Mouse (Mus musculus) telencephalon, adult 2 months (tissue): Measurements from ENCODE around the gene Cldn18.

Experiments
- DNase-seq: peaks from one replicate; pipeline ENCODE4 v3.0.0-alpha.2; 2011; ENCODE audit warnings: low read depth, low spot score

Gene Cldn18

GRCm38 (mm10) chr9:99717134-99717533, at the start of gene Cldn18:
Cldn18 (minus strand) TSS chr9:99717267.
- no peak for DNase-seq

- peak; percentile 31 for DNase-seq
These were observed 46.5 kb upstream of the Cldn18 start for GRCm38 (mm10) chr9:99763530-99763929.

DNA sequence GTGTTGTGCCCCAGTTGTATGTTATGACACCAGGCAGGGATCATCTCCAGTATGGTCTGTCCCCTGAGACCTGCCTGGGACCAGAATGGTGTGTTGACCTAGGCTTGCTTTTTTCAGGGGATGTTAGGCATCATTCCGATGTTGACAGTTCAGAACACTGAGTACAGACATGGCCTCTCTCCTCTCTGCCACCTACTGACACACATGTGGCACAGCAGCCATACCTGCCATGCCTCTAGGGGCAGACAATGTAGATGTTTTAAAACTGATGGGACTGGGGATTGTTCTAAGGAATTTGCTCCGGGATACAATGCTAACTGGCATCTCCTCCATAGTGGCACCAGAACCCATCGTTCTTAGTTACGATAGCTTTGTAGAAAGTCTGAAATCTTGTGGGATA, 33.2 kb upstream of the Cldn18 start:
- no peak for DNase-seq

DNA sequence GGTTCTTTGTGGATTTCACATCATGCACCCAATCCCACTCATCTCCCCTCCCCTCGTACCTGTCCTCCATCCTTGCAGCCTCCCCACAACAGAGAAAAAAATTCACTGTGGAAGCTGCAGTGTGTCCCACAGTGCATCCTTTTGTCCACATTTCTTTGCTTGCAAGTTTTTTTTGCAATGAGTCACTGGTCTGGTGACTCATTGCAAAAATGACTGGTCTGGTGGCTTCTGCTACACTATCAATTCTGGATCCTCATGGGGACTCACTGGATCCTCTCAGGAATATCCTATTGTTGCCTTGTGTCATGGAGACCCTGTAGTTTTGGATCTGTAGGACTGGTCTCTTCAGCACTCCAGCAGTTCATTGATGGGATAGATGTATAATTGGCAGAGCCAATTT, 31.2 kb upstream of the Cldn18 start:
- no peak for DNase-seq

GRCm38 (mm10) chr9:99747731-99748130, 30.7 kb upstream of the Cldn18 start:
- DNase-seq = no peak

DNA sequence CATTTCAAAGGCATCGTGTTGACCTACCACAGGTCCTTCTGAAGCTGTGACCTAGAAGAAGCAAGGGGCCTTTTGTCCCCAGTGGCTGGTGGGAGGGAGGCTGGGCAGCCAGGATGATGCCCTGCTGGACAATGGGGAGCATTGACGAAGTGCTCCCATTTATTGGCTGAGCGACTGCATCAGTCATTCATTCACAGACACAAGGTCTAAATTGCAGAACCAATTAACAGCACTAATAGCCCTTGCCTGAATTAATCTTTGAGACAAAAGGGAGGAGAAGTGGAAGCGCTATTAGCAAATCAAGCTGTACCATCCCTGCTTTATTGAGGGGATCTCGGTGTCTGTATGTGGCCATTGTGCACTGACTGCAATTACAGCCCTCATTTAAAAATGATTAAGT, 27.5 kb upstream of the Cldn18 start:
- no peak for DNase-seq

GRCm38 (mm10) chr9:99729943-99730646, 13.0 kb upstream of the Cldn18 start:
- peak; percentile 38 for DNase-seq

DNA sequence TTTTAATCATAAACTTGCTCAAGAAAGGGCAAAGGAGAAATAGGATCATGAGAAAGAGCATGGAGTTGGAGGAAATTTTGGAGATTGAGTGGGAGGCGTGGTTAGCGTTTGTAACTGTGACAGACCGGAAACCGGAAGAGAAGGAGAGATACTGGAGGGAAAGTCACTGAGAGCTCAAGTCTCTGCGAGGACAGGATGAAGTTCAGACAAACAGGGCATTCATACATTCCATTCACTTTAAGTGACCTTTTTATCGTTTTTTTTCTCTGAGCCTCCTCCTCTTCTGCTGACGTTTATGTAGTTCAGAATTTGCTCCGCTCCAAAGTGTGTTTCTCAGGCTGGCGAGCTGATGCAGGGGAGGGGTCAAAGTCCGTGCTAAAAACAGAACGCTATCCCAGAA, 10.8 kb upstream of the Cldn18 start:
- DNase-seq = no peak

DNA sequence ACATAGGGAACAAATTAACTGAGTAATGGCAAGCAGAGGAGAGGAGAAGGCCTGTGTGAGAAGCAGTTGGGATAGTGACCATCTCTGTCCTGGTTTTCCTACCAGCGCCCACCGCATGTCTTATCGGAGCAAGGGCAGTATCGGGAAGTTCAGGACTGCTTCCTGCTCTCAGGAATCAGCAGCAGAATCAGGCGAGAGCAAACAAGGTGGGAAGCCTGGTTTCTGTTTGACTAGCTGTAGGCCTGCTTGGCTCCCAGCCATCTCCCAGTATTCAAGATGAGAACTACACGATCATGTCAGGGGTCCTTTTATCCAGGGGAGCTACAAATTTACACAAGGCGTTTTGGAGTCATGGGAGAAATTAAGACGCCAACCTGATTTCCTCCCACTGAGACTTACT, 8.2 kb upstream of the Cldn18 start:
- no peak for DNase-seq

DNA sequence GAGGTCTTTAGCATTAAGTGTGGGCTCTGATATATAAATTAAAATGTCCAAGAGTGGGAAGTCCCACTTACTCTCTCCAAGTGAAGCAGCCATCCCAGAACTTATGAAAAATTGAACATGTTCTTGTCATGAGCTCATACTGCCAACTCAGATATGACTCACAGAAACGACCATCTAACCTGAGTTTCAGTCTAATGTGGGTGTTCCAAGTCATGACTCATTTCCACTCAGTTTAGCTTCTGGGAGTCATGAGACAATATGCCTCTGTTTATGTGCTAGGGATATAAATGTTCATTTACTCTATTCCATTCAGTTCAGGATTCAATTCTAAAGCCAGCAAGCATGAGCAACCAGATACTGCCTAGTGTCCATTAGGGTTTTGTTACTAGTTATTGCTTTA, 2.9 kb upstream of the Cldn18 start:
- peak; percentile 86 for DNase-seq

- DNase-seq = no peak
These were observed 6.8 kb downstream of the Cldn18 start for GRCm38 (mm10) chr9:99710297-99710696.

DNA sequence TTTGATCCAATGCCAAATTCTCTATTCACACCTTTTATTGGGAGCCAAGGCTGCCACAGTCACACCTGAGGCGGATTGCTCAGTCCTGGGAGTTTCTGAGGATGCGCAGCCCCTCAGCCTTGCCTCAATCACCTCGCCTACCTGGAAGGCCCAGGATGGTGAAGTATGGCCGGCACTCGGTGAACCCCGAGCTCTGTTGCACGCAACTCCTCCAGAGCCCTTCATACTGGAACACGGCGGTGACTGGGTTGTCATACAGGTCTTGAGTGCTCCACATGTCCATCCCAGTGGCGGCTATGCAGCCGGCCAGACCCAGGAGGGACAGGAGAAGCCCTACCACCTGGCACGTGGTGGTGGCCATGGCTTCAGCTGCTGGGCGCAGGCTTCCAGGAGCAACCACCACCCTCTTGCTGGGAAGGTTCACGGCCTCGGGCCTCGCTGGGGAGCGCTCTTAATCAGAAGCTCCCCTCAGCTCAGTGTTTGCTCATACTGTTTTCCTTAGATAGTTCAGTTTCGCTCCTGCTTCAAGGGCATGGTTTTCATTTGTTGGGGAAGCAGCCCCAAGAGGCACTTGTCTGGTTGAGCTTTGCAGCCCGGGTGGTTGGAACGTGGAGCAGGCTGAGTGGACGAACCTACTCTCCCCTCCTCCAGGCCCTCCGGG, 7.3 kb downstream of the Cldn18 start:
- no peak for DNase-seq

GRCm38 (mm10) chr9:99707425-99708126, 9.5 kb downstream of the Cldn18 start:
- no peak for DNase-seq

- no peak for DNase-seq
These were observed 10.8 kb downstream of the Cldn18 start for GRCm38 (mm10) chr9:99706264-99706663.

- no peak for DNase-seq
These were observed 13.4 kb downstream of the Cldn18 start for GRCm38 (mm10) chr9:99703711-99704110.

DNA sequence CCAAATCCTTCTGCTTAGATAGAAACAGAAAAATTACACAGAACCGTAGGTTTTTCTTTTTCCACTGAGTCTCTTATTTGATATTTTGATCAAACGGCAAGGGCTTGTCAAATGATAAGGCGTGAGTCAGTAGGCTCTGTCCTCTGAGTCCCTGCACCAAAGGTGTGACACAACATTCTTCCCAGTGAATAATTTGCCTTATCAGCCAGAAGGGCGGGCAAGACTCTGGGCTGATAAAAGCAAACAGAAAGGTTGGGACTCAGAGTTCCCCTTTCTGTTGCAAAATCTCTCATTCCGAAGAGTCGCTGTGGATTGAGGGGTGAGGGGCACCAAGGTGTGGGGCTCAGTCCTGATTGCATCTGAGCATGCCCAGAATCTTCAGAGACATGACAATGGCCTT, 14.9 kb downstream of the Cldn18 start:
- no peak for DNase-seq

- DNase-seq = no peak
These were observed 15.9 kb downstream of the Cldn18 start for GRCm38 (mm10) chr9:99701187-99701586.

DNA sequence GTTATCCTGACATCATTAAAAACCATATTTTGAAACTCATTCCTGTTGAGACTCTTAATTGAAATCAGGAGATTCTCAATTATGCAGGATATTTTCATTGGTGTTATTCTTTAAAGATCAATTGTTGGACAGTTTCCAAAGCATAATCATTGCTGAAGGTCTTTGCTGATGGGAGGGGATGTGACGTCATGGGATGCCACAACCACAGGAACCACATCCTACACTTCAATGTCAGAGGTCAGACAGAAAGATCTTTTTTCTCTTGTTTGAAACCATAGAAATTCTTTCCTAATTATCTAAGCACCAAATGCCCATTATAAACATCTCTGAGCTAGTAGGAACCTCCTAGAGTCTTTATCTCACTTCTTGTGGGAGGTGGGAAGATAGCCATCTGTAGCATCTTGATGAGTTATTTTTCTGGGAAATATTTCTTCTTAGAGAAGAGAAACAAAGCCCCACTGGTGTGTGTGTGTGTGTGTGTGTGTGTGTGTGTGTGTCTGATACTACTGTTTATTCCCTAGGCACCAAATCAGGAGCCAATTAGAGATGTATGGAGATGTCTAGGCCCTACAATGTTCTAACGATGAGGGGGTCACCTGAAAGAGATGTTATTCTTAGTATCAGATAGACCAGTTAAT, 17.2 kb downstream of the Cldn18 start:
- peak; percentile 55 for DNase-seq

DNA sequence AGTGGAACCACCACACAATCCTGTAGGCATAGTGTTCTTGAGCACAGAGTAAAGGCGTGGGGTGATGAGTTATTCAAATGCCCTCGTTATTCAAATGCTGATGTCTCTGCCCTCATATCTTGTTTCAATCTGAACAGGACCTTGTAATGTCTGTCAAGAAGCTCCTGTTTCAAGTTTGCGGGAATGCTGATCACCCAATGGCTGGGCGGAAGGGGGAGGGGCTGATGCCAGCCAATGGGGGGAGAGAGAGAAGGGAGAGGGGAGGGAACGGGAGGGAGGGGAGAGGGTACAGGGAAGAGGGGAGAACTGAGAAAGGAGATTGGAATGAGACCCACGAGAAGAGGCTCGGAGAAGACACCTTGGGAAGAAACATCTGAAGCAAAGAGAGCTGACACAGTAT, 22.1 kb downstream of the Cldn18 start:
- DNase-seq = no peak

DNA sequence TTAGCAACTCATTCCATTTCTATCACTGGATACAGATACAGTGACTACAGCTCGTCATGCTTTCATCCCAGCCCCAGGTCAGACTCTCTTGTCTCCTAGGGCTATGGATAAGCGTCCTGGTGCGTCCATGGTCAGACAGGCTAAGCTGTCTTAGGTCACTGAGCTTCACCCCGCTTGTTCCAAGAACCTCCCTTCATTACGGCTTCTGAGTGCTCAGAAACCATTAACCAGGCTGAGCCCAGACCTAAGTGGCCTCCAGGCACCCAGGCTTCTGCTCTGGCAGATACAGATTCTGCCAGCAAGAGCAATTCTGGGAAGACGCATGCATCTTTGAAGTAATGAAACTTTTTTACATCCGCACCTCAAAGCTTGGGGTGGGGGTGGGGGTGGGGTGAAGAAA, 26.7 kb downstream of the Cldn18 start:
- DNase-seq = no peak

DNA sequence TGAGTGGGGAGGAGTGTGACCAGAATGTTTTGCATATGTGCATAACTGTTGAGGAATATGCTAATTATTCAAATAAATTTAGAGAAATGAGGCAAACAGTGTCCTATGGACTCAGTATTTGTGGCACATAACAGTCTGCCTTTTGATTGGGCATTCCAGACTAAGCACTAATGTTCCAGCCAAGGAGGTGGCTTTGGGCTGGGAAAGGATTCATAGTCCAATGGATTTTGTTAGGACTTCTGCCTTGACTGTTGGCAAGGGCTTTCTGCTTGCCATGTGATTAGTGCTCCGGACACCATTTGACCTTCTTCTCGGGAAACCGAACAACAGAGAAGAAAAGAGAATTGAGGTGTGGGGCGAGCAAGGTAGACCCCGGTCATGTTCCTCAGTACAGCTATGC, 27.3 kb downstream of the Cldn18 start:
- DNase-seq = no peak

- no peak for DNase-seq
These were observed 31.4 kb downstream of the Cldn18 start for GRCm38 (mm10) chr9:99685536-99686231.
